Mouse (Mus musculus): ENCODE data around the gene Paf1. TPM values are rescaled to one million over a fixed set of nuclear protein-coding genes. Genes with fewer than 3 reads are reported as not detected.

Gene Paf1
- total RNA-seq, 2 experiments from 2014 or later: 97.6 to 136 TPM

Other genes starting within 250 kb of the Paf1 start
- gene Fbl, start 223.2 kb upstream of the Paf1 start, total RNA-seq (2014; fragmentation: Nextera tagmentation): 226 and 268 TPM in 2 replicates
- gene Fbl, start 223.2 kb upstream of the Paf1 start, total RNA-seq (2017): 234 and 267 TPM in 2 replicates
- 1.2 and 4.1 TPM in 2 replicates for gene Dyrk1b, start 213.5 kb upstream of the Paf1 start, total RNA-seq (2014; fragmentation: Nextera tagmentation)
- gene Dyrk1b, start 213.5 kb upstream of the Paf1 start, total RNA-seq (2017): 2.3 and 3.2 TPM in 2 replicates
- 1.2 and 2.3 TPM in 2 replicates for gene Eid2, start 125.1 kb upstream of the Paf1 start, total RNA-seq (2014; fragmentation: Nextera tagmentation)
- gene Eid2, start 125.1 kb upstream of the Paf1 start, total RNA-seq (2017): 2.0 and 2.8 TPM in 2 replicates
- gene Eid2b, start 115.2 kb upstream of the Paf1 start, total RNA-seq (2014; fragmentation: Nextera tagmentation): 1.2 and 2.1 TPM in 2 replicates
- gene Eid2b, start 115.2 kb upstream of the Paf1 start, total RNA-seq (2017): 1.6 and 1.9 TPM in 2 replicates
- not detected in 2 replicates for gene Selenov, start 101.8 kb upstream of the Paf1 start, total RNA-seq (2014; fragmentation: Nextera tagmentation)
- gene Selenov, start 101.8 kb upstream of the Paf1 start, total RNA-seq (2017): not detected in 2 replicates
- gene Dll3, start 90.7 kb upstream of the Paf1 start, total RNA-seq (2014; fragmentation: Nextera tagmentation): not detected in 2 replicates
- 0.10 TPM in 1 of 2 replicates, not detected in the other for gene Dll3, start 90.7 kb upstream of the Paf1 start, total RNA-seq (2017)
- gene Timm50, start 80.9 kb upstream of the Paf1 start, total RNA-seq (2014; fragmentation: Nextera tagmentation): 60.1 and 83.1 TPM in 2 replicates
- 45.8 and 47.7 TPM in 2 replicates for gene Timm50, start 80.9 kb upstream of the Paf1 start, total RNA-seq (2017)
- gene Supt5, start 54.2 kb upstream of the Paf1 start, total RNA-seq (2014; fragmentation: Nextera tagmentation): 72.1 and 81.1 TPM in 2 replicates
- 61.2 and 64.1 TPM in 2 replicates for gene Supt5, start 54.2 kb upstream of the Paf1 start, total RNA-seq (2017)
- gene Rps16, start 42.3 kb upstream of the Paf1 start, total RNA-seq (2014; fragmentation: Nextera tagmentation): 4,181 and 4,473 TPM in 2 replicates
- gene Rps16, start 42.3 kb upstream of the Paf1 start, total RNA-seq (2017): 929 and 980 TPM in 2 replicates
- 4.1 and 6.1 TPM in 2 replicates for gene Plekhg2, start 20.4 kb upstream of the Paf1 start, total RNA-seq (2014; fragmentation: Nextera tagmentation)
- gene Plekhg2, start 20.4 kb upstream of the Paf1 start, total RNA-seq (2017): 0.88 and 1.1 TPM in 2 replicates
- 37.1 and 55.8 TPM in 2 replicates for gene Zfp36, start 12.7 kb upstream of the Paf1 start, total RNA-seq (2014; fragmentation: Nextera tagmentation)
- gene Zfp36, start 12.7 kb upstream of the Paf1 start, total RNA-seq (2017): 30.8 and 41.3 TPM in 2 replicates
- gene Med29, start 243 bp upstream of the Paf1 start, total RNA-seq (2014; fragmentation: Nextera tagmentation): 19.2 and 25.5 TPM in 2 replicates
- 16.7 and 18.5 TPM in 2 replicates for gene Med29, start 243 bp upstream of the Paf1 start, total RNA-seq (2017)
- gene Gmfg, start 44.5 kb downstream of the Paf1 start, total RNA-seq (2014; fragmentation: Nextera tagmentation): 420 and 510 TPM in 2 replicates
- gene Gmfg, start 44.5 kb downstream of the Paf1 start, total RNA-seq (2017): 682 and 721 TPM in 2 replicates
- 0.80 and 1.7 TPM in 2 replicates for gene Lrfn1, start 59.0 kb downstream of the Paf1 start, total RNA-seq (2014; fragmentation: Nextera tagmentation)
- 0.36 and 0.52 TPM in 2 replicates for gene Lrfn1, start 59.0 kb downstream of the Paf1 start, total RNA-seq (2017)
- not detected in 2 replicates for gene Ifnl2, start 117.5 kb downstream of the Paf1 start, total RNA-seq (2014; fragmentation: Nextera tagmentation)
- gene Ifnl2, start 117.5 kb downstream of the Paf1 start, total RNA-seq (2017): not detected in 2 replicates
- not detected in 2 replicates for gene Ifnl3, start 129.9 kb downstream of the Paf1 start, total RNA-seq (2014; fragmentation: Nextera tagmentation)
- not detected in 2 replicates for gene Ifnl3, start 129.9 kb downstream of the Paf1 start, total RNA-seq (2017)
- not detected in 2 replicates for gene Sycn, start 147.9 kb downstream of the Paf1 start, total RNA-seq (2014; fragmentation: Nextera tagmentation)
- not detected in 2 replicates for gene Sycn, start 147.9 kb downstream of the Paf1 start, total RNA-seq (2017)
- gene Nccrp1, start 154.3 kb downstream of the Paf1 start, total RNA-seq (2014; fragmentation: Nextera tagmentation): not detected in 2 replicates
- gene Nccrp1, start 154.3 kb downstream of the Paf1 start, total RNA-seq (2017): not detected in 2 replicates
- gene Samd4b, start 205.2 kb downstream of the Paf1 start, total RNA-seq (2014; fragmentation: Nextera tagmentation): 17.5 and 25.0 TPM in 2 replicates
- 3.4 and 3.9 TPM in 2 replicates for gene Samd4b, start 205.2 kb downstream of the Paf1 start, total RNA-seq (2017)
- 3.2 and 3.7 TPM in 2 replicates for gene Pak4, start 205.2 kb downstream of the Paf1 start, total RNA-seq (2014; fragmentation: Nextera tagmentation)
- 3.4 and 6.4 TPM in 2 replicates for gene Pak4, start 205.2 kb downstream of the Paf1 start, total RNA-seq (2017)
- not detected in 2 replicates for gene Acp7, start 238.4 kb downstream of the Paf1 start, total RNA-seq (2014; fragmentation: Nextera tagmentation)
- not detected in 2 replicates for gene Acp7, start 238.4 kb downstream of the Paf1 start, total RNA-seq (2017)

All from granulocyte monocyte progenitor cell, adult 5-6 weeks (primary cell).